Mouse (Mus musculus) hematopoietic stem cell, adult 5-6 weeks (primary cell): ENCODE measurements at regions not wholly inside any gene's neighbourhood (a gene's known extent, or its start where the extent isn't known, plus 50 kb on each side); places are given as distances from the start of the nearest gene placed in this dataset.

ENCODE experiments used
- ATAC-seq, 2 experiments: fragments of 125-278 bp in 1 of 2; replicated peaks in 1 of 2; 2 replicates each; pipeline ENCODE4 v1.8.0; 2016 to 2017; ENCODE audit warnings: inconsistent platforms in 2 of 2, mild to moderate bottlenecking in 2 of 2, moderate number of reproducible peaks in 2 of 2, low read depth in 1 of 2, moderate TSS enrichment in 1 of 2; ENCODE audit not compliant: low FRiP score in 2 of 2, poor library complexity in 2 of 2, severe bottlenecking in 2 of 2, insufficient read depth in 1 of 2, low TSS enrichment in 1 of 2

DNA sequence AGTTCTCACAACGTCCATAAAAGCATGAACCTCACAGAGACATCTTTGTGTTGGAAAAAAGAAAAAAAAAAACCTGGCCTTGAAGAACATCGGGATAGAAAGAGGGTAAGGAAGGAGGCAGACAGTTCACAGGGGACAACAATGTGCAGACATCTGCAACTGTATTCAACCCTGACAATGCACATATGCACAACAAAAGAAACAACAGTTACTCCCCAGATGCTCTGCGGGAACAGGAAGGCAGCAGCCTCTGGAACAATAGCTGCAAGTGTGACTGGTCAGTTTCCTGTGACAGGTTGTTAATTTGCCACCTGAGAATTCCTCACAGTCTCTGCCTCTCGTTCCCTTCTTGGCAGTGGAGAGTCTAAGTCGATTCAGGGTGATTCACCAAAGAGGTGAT, 100.5 kb upstream of the Cnr1 start:
- no peak for ATAC-seq

DNA sequence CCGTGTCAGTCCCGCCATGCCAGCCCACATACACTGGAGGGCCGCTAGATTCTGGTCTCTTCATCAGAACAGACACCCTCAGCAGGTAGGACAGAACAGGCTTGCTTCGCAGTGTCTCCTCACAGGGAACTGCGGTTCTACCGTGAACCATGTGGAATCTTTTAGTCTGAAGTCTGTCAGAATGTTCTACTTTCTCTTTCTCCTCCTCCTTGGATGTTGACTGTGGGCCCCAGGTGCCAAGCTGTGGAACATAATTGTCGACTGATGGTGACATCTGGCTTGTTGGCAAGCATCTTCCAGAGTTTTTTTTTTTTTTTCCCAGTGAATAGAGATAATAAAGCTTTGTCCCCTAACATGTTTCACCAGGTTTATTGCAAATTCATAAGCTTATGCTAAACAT, 91.3 kb upstream of the Cnr1 start:
- ATAC-seq = no peak

DNA sequence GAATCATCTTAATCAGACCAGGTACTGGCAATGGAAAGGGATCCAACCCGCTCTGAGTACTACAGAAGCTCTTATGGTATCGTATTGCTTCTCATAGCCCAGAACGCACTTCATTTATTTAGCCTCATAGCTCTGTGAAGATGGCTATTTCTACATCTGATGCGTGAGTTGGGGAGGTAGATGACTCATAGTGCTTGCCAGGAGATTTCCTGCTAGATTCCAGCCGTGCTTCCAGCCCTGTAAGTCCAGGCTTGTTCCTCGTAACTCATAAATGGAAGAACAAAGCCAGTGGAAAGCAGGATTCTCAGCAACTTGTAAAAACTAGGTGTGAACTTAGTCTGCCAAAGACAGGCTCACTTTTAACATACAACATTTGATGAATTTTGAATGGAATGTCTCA, 86.0 kb upstream of the Cnr1 start:
- no peak for ATAC-seq

DNA sequence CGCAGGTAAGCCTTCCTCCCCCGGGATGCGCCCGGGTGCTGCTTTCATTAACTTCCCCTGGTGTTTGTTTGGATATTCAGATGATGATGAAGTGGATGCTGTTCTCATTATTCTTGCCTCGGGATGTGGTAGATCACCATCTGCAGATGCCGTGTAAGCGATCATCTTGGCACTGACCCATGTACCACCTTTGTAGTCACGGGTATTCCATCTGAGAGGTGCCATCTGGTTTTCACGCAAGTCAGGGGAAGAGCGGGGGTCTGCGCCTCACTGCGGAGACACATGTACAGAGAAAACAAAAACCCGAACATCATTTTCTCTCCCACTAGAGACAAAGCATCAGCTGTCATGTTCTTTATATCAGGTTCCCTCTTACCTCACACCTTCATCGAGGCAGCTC, 84.3 kb upstream of the Cnr1 start:
- ATAC-seq = no peak

DNA sequence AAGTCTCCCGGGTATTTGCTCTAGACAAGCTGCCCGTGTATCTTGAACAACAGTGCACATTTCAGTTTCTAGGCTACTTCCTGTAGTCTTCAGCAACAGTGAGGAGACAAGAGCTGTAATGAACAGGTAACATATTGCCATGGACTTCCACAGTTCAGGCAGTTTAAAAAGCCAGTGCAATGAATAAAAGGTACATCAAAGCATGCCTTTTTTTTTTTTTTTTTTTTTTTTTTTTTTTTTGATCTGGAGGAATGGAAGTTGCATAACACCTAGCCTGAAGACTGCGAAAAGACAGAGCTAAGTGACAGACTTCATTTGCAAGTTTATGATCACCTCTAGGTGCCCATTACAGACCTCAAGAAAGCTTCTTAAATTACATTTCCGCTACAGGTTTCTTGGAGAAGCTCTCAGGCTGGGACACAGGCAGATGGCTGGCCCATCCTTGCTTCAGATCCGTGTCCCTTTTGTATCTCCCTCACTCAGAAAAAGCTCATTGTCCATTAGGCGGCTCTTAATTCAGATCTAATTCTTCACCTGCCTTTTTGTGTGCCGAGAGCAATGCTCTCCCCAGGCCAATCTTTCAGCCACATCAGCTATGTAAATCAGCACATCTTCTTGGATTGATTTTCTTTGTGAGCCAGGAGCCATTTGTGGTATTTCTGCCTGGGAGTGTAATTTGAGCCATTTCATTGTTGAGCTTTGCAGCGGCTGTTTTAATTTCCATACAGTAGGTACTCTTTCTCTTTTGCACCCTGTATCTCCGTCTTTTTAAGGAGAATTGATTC, 78.6 kb upstream of the Cnr1 start:
- no peak for ATAC-seq

DNA sequence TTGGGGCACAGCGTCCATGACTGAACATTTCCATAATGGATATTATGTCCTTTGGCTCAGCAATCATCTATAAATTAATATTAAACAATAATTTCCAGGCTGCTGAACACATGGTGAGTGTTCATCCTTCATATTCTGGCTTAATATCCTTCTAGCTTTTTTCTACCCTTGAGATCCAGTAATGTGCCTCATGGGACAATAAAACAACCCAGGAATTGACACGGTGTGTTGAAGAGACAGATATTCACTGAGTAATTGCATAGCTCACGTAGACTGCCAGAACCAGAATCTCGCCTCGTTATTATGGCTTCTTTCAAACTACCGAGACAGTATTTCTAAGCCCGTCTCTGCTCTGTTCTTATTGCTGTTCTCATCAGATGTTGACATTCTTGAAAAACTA, 74.1 kb upstream of the Cnr1 start:
- ATAC-seq = no peak

DNA sequence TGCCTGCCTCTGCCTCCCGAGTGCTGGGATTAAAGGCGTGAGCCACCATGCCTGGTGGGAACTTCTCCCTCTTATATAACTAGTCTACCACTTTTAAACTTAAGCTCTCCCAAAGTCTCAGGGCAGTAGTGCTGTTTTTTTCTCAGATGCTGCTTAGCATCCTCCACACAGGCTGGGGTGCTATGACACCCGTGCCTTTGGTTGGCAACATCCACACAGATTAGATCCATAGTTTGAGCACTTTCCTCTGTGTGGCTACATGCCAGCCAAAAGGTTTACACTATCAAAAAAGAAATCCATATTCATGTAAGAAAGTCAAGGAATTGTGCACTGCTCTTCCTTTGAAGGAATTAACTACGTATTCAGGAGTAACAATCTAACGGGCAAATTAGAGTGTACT, 72.1 kb upstream of the Cnr1 start:
- ATAC-seq = no peak

DNA sequence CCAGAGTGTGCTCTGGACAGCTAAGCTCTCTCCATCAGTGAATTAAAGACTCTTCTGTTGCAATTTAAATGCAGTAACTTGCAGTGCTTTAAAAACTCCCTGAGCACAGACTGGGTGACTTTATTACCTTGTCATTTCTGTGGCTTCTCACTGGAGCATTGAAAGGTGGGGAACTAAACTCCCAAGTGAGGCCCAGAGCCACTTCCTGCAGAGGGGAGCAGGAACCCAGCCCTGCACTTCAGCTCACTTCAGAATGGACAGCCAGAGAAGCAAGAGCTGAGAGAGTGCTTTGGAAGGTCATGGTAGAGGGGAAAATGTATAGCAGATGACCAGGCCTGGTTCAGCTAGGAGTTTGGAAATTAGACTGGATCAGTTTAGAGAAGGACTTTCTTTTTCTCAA, 69.3 kb upstream of the Cnr1 start:
- ATAC-seq = peak; percentile 53 to 89

DNA sequence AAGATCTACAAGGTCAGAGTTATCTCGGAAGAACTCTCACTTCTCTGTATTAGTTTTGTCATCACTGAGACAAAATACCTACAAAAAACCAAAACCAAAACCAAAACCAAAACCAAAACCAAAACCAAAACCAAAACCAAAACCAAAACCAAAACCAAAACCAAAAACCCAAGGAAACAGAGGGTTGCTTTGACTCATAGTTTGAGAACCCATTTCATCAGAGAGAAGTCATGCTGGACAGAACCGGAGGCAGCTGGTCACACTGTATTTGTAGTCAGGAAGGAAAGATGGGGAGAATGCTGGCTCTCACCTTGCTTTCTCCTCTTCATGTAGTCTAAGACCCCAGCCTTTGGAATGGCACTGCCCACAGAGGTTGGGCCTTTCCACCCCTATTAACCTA, 57.3 kb upstream of the Cnr1 start:
- no peak for ATAC-seq

DNA sequence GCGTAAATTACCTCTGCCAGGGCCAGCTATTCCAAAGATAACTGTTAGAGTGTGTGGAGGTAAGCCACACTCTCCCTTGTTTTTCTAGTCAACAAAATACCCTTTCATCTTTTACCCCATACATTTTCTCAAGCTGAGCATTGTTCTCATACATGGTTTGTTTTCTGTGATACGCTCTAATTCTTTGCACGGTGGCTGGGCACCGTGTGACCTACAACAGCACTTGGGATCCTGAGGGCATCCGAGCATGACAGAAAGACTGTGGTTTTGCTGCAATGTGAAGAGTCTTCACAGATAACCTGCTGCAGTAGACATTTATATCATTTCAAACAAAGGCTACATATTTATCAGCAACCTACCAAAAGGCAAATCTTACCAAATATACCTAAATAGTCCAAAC, 55.1 kb upstream of the Cnr1 start:
- ATAC-seq = no peak
